Mouse (Mus musculus): Measurements from ENCODE around the gene Cops3. TPM values are rescaled to one million over a fixed set of nuclear protein-coding genes. Genes with fewer than 3 reads are reported as not detected.
A peak's percentile ranks its signal among the peaks of the same experiment; 100 is the strongest.

Cops3 gene
- polyA plus RNA-seq, 1 experiment: 26.3 TPM

DNA sequence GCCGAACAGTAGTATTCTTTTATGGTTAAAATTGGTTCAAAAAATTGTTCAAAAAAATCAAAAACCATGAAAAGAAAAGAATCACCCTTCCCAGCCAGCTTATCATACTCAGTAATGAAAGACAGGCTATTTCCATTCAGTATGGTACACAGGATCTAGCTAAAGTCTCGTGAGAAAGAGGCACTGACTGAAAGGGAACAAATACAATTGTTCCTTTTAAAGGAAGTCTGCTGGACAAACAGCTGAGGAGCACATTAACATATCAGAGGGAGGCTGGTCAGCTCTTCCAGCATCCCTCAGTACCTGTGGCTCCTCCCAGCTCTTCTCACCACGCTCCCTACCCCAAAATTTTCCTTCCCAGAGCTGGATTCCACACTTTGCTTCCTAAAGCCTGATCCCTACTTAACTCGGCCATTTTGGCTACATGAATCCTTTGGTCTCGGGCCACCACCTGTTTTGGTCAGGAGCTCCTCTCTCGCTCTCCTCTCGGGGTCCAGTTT is 57.5 kb downstream of the Cops3 start:
- DNase-seq (ENCODE audit: low read depth, low spot score): no peak
- 82% methylated on average over 7 of the region's 7 CpGs for WGBS

DNA sequence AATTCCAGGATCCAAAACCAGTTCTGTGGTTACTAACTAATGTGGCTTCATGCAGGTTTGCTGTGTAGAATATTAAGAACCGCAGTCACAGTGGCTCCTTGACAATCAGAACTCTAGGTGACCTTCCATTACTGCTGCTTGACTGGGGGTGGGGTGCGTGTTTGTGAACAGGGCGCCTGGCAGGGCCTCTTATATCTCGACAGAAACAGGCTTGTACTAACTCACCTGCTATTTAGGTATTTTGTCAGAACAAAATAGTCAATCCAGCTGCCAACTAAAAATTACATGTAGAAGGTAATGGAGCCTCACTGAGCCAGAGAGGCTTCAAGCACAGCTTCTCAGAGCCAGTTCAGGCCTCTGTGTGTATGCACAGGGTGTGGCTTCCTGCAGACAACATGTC is 59.4 kb downstream of the Cops3 start:
- no peak for DNase-seq (ENCODE audit: low read depth, low spot score)
- 81% methylated on average over 4 of the region's 4 CpGs for WGBS

DNA sequence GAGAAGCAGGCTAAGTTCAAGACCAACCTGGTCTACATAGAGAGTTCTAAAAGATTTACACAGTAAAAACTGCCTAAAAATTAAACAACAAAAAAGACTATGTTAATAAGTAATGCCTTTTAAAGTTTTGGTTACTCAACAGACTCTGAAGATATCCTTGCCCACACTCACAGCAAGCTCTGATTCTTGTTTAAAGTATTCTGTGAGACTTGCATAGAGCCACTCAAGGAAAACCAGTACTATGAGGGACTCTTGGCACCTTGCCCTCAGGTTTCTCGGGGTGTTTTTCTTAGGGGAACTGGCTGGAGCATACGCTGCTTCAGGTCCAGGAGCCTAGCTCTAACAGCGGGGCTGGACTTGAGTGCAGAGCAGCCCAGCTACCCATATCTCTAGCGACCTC is 60.2 kb downstream of the Cops3 start:
- 83% methylated on average over 4 of the region's 4 CpGs for WGBS
- DNase-seq (ENCODE audit: low read depth, low spot score): no peak

DNA sequence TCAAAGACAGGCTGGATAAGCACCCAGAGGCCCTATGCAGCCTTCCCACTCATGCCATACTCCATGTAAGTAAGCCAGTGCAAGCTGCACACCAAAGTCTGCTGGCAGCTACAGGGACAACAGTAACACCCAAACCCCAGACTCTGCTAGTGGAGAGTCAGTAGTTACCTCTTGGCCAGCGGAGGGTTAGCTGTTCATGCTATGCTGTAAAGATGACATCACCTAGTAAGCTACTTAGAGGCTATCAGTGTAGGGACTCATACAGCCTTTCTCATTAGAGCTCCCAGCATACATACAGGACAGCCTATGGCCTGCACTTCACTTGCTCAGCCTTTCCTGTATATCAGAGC is 60.8 kb downstream of the Cops3 start:
- WGBS: 76% methylated on average over 1 of the region's 1 CpGs
- no peak for DNase-seq (ENCODE audit: low read depth, low spot score)

DNA sequence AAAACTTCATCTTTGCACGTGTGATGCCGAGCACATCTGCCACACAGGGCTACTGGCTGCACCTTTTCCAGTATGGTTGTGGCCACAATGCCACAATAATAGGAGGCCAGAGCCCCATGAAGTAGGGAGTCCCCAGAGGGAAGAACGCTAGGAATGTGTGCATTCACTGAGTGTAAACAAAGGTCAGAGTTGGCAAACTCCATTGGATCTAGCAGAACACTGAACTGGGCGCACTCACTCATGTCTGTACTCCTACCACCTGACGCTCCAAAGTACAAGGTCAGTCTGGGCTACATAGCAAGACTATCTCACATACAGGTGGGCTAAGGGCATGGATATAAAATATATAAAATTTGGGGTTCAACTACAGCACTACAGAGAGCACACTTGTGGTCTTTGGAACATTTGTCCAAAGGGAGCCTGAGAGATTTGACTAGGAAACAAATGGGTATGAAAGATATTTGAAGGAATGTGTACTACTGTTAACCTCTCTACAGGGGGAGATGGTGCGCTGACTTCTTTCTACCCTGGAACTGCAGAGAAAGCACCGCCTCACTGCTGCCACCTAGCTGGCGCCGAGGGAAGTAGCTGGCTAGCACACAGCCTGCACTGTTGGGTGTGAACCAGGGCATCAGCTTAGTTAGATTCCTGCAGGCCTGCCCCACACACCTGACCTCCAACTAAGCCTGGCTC is 61.3 kb downstream of the Cops3 start:
- WGBS: 56% methylated on average over 9 of the region's 9 CpGs
- peak; percentile 39 for DNase-seq (ENCODE audit: low read depth, low spot score)

DNA sequence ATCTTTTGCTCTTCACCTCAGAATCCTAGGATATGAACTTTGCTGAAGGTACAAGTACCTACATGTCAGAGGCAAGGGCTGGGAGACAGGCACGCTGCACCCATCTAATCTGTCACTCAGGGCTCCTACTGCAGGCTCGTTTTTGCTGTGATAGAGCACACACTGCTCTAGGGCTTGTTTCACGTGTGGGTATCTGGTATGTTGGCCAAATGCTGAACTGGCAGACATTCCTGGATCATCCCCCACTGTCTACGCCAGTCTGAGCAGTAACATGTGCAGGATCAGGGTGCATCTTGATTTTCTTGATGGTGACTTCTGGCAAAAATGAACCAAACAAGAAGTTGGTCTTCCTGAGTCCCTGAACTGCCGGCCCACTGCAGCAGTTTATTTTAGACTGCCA is 62.4 kb downstream of the Cops3 start:
- DNase-seq (ENCODE audit: low read depth, low spot score): no peak

DNA sequence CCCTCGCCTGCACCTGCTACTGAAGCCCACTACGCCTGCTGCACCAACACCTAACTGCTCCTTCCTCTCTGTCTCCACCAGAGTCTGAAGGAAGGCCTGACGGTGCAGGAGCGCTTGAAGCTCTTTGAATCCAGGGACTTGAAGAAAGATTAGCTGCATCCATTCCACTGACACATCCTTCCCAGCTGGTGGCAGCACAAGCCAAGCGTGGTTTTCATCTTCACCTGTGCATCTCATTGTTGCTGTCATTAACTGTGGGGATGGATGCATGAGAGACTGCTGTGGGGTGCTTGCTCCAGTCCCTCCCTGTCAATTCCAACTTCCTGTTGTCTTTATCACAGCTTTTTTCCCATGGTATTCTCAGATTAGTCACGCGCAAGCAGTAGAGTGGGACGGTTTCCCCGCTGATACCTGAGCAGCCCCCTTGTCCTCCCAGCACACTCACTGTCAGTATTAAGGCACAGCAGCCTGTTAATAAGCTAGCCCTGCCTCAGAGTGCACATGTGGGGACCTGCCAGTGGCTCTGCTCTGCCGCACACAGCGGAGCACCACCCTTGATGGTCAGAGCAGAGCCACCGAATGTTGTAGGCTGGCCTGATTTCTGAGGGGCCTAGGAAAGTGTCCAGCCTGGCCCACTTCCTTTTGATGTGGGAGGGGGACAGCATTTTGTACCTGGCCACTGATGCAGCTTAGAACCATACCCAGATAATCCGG is 64.0 kb downstream of the Cops3 start:
- DNase-seq (ENCODE audit: low read depth, low spot score): no peak
- 91% methylated on average over 13 of the region's 13 CpGs for WGBS

More for the DNA sequence above, 62.4 kb downstream of the Cops3 start:
- WGBS: 89% methylated on average over 5 of the region's 5 CpGs

DNA sequence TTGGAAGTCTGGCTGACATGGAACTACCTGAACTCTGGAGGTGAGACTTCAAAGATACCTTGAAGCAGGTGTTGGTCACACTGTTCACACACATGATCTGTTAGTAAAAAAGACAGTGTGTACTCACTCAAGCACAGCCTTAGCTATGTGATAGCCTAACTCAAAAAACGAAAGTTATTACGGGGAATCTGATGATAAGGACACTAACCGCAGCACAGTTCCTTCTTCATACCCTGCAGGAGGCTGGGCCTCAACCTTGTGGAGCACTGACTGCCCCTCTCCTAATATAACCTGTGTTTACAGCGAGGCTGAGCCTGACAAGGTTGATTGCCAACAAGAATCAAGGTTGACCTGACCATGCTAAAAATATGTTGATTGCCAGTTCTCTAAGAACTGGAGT is 65.1 kb downstream of the Cops3 start:
- DNase-seq (ENCODE audit: low read depth, low spot score): no peak
- 82% methylated on average over 4 of the region's 4 CpGs for whole genome bisulfite sequencing

DNA sequence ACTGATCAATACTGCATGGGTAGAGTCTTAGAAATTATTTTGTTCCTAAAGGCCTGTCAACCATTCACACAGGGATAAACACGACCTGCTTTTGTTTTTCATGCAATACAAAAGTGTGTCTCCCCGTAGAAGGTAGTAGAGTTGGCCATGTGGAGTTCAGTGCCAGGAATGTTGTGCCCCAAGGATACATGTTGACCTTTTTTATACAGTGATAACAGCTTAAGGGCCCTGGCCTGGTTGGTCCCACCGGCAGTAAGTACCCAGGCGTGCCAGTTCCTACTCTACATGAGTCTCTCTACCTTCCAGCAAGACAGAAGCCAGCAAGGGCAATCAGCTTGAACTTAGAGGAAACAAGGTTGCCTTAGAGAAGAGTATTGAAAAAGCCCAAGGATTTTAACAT is 66.7 kb downstream of the Cops3 start:
- 89% methylated on average over 4 of the region's 4 CpGs for WGBS
- DNase-seq (ENCODE audit: low read depth, low spot score): no peak

DNA sequence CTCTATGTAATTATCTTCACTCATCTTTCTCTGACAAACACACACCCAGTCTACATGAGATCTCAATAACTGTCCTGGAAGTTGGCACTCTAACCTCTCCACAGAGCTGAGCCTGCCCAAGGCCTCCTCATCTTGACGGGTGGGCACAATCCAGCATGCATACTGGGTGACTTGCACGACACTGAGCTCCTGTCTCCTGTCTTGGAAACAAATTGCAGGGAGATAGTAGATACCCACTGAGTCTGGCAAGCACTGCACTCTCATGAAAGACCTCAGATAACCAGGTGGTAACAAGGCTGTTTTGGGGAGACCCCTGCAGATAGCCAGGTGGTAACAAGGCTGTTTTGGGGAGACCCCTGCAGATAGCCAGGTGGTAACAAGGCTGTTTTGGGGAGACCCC is 67.3 kb downstream of the Cops3 start:
- no peak for DNase-seq (ENCODE audit: low read depth, low spot score)
- 83% methylated on average over 2 of the region's 2 CpGs for WGBS

DNA sequence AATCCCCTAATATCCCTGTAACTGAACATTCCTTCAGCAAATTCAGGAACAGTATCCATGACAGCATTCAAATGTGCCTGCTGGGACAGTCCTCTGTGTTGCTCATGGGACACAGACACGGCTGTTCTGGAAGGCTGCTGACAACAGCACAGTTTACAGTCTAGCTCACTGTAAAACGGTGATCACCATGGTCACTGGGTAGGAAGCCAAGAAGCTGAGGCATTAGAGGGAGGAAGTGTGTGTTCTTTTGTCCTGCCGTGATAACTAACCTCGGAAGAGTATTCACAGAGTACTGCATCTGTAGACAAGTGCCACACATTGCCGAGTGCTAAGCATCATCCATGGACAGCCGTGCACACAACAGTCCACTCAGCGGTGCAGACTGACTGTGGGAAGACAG is 68.9 kb downstream of the Cops3 start:
- 69% methylated on average over 7 of the region's 7 CpGs for WGBS
- no peak for DNase-seq (ENCODE audit: low read depth, low spot score)

DNA sequence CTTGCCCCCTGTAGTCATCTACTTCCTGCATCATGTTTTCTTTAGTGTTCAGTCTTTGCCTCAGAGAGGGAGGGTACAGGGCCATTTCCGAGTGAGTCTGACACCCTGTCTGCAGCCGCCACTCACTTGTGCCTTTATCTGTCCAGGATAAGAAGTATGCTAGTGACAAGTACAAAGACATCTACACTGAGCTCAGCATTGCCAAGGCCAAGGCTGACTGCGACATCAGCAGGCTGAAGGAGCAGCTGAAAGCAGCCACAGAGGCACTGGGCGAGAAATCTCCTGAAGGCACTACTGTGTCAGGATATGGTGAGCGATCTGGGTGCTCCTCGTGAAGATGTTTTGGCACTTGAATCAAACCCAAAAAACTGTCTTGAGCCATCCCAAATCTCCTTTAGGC is 69.9 kb downstream of the Cops3 start:
- no peak for DNase-seq (ENCODE audit: low read depth, low spot score)

DNA sequence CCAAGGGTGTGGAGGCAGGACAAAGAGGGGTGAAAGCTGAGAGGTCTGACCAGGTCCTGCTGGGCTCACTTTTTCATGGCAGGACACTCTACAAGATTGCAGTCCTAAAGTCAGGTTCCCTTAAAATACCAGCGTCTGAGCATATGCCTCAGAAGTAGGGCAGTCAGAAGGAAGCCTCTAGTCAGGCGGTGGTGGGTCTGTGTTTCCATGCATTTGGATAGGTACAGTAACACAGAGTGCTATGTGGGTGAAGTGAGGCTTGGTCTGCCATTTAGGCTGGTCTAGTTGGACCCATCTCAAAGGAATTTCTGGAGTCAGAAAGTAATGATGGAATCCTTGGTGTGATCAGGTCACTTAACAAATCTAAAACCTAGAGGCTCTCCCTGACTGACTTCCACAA is 70.3 kb downstream of the Cops3 start:
- WGBS: 93% methylated on average over 2 of the region's 2 CpGs
- DNase-seq (ENCODE audit: low read depth, low spot score): no peak

More for the DNA sequence above, 69.9 kb downstream of the Cops3 start:
- 83% methylated on average over 6 of the region's 6 CpGs for WGBS

Other genes starting within 250 kb of the Cops3 start
- not detected in 2 replicates for gene Olfr223, start 246.5 kb downstream of the Cops3 start, polyA plus RNA-seq (2012; rRNA removed)
- 59.1 and 72.2 TPM in 2 replicates for gene Mprip, start 178.5 kb downstream of the Cops3 start, polyA plus RNA-seq (2012; rRNA removed)
- 1.1 and 1.4 TPM in 2 replicates for gene Pld6, start 52.2 kb downstream of the Cops3 start, polyA plus RNA-seq (2012; rRNA removed)
- 18.3 and 22.5 TPM in 2 replicates for gene Flcn, start 29.8 kb downstream of the Cops3 start, polyA plus RNA-seq (2012; rRNA removed)
- 31.4 and 32.6 TPM in 2 replicates for gene Nt5m, start 391 bp downstream of the Cops3 start, polyA plus RNA-seq (2012; rRNA removed)
- 19.3 and 19.6 TPM in 2 replicates for gene Med9, start 108.4 kb upstream of the Cops3 start, polyA plus RNA-seq (2012; rRNA removed)
- gene Rasd1, start 125.1 kb upstream of the Cops3 start, polyA plus RNA-seq (2012; rRNA removed): 2.2 and 2.5 TPM in 2 replicates
- gene Pemt, start 206.7 kb upstream of the Cops3 start, polyA plus RNA-seq (2012; rRNA removed): 8.7 and 9.9 TPM in 2 replicates